Mouse (Mus musculus): Measurements from ENCODE around the gene Mms19. TPM values are rescaled to one million over a fixed set of nuclear protein-coding genes. Genes with fewer than 3 reads are reported as not detected.
A peak's percentile ranks its signal among the peaks of the same experiment; 100 is the strongest.

Gene Mms19
- polyA plus RNA-seq, 1 experiment = 57.0 TPM

DNA sequence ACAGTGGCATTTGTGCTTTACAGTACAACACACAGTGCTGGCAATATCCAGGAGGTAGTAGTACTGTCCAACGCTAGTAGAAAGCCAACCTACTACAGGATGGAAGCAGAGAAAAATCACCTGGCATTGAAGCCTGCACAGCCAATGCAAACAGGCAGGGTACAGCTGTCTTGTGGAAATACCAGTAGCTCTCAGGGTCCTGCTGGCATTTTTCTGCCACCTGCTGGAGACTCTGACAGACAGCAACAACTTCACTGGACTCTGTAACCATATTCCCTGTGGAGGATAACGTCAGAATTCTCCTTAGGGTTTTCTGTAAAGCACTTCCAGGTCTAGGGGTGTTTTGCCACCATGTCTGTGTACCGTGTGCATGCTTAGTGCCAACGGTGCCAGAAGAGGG, 28.7 kb downstream of the Mms19 start:
- Histone ChIP-seq H3K4me3 (replicated peaks; ENCODE audit: extremely low read depth, low read depth, low read length) (no peak overlapping the region), H3K4me1 (ENCODE audit: control insufficient read depth, insufficient read depth, low read length) (no peaks in the 10 kb centered on the region)
- no peak for TF ChIP-seq POLR2A (IDR thresholded peaks at IDR 0.05; ENCODE audit: borderline replicate concordance, extremely low read depth, low read depth, low read length)
- TF ChIP-seq CTCF (IDR thresholded peaks at IDR 0.05; ENCODE audit: insufficient read depth, low read length) = no peak
- 71% methylated on average over 4 of the region's 4 CpGs for WGBS
- no peak for DNase-seq

DNA sequence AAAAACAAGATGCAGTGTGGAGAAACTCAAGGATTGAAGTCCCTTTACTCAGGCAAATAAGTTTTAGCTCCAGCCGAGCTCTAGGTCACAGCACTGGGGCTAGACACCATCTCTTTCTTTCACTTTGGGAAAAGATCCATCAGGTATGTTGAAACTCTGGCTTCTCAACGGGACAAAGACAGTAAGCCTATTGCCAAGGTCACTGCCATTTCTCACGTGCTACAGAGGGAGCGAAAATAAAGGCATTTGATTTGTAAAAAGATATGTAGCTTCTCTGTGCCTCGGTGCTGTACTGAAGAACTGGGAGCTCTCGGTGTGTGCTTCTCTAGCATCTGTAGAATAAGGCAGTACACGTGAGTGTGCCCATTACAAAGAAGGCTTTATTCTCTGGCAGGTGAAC, 37.1 kb downstream of the Mms19 start:
- H3K4me3 ChIP-seq (replicated peaks; ENCODE audit: extremely low read depth, low read depth, low read length) = no peak overlapping the region
- no peak for DNase-seq
- no peak for TF ChIP-seq POLR2A (IDR thresholded peaks at IDR 0.05; ENCODE audit: borderline replicate concordance, extremely low read depth, low read depth, low read length)
- TF ChIP-seq CTCF (IDR thresholded peaks at IDR 0.05; ENCODE audit: insufficient read depth, low read length) = no peak
- no peaks in the 10 kb centered on the region for H3K4me1 ChIP-seq (ENCODE audit: control insufficient read depth, insufficient read depth, low read length)
- WGBS = 83% methylated on average over 7 of the region's 7 CpGs

DNA sequence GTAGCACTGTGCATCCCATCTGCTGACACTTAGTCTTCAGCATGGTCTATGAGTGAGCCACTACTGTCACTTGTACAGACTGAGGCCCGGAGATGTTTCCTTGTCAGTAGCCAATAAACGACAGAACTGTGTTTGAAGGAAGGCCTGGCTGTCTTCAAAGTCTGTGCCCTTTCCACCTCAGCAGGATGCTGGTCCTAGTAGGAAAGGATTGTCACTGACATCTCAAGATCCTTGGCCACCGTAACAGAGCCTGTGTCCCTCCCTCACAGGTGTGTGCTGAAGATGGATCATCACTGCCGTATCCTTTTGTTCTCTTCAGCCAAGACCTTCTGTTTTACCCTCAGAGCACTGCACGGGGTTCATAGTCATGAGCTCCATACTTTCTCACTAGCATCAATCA, 42.4 kb downstream of the Mms19 start:
- WGBS = 89% methylated on average over 5 of the region's 5 CpGs
- DNase-seq = no peak
- Histone ChIP-seq H3K4me1 (ENCODE audit: control insufficient read depth, insufficient read depth, low read length) (peaks cover 4% of the 10 kb centered on the region; the same call in 1 of the 2 replicates), H3K4me3 (replicated peaks; ENCODE audit: extremely low read depth, low read depth, low read length) (no peak overlapping the region)
- TF ChIP-seq POLR2A (IDR thresholded peaks at IDR 0.05; ENCODE audit: borderline replicate concordance, extremely low read depth, low read depth, low read length) = no peak
- no peak for TF ChIP-seq CTCF (IDR thresholded peaks at IDR 0.05; ENCODE audit: insufficient read depth, low read length)

DNA sequence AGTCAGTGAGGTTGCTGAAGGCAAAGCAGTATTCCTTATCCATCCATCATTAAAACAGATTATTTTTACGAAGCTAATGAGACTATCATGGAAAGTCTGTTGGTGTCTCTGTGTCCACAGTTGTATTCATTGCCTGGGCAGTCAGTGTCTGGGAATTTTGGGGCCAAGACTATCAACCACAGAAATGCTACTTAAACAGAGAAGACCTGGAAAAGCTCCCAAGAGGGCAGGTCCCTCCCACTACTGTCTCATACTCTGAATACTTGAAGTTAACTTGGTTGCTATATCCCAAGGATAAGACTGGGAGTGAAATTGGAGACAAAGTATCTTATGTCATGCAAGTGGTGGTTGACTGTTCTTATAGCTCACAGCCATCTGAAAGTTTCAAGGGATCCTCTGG, 45.0 kb downstream of the Mms19 start:
- Histone ChIP-seq H3K4me1 (ENCODE audit: control insufficient read depth, insufficient read depth, low read length) (peaks cover 4% of the 10 kb centered on the region; the same call in 1 of the 2 replicates), H3K4me3 (replicated peaks; ENCODE audit: extremely low read depth, low read depth, low read length) (no peak overlapping the region)
- TF ChIP-seq POLR2A (IDR thresholded peaks at IDR 0.05; ENCODE audit: borderline replicate concordance, extremely low read depth, low read depth, low read length) (no peak), CTCF (IDR thresholded peaks at IDR 0.05; ENCODE audit: insufficient read depth, low read length) (no peak)
- DNase-seq = no peak
- WGBS = 86% methylated on average over 1 of the region's 1 CpGs

DNA sequence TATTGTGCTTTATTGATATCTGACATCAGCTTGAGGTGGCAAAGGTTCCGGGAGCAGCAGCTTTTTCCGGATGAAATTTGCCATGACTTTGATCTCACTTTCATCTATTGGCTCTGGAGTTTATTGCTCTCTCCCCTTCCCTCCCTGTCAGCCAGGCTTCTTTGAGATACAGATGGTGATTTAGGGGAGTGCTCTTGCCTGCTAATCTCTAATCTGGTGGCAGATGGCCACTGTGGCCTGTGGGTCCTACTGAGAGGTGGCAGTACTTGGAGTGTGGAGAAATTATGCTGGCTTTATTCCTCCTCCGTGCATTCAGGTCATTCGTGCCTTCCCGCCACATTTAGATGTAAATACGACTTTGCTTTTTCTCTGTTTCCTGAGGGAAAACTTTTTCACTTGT, 46.8 kb downstream of the Mms19 start:
- Histone ChIP-seq H3K4me3 (replicated peaks; ENCODE audit: extremely low read depth, low read depth, low read length) (no peak overlapping the region), H3K4me1 (ENCODE audit: control insufficient read depth, insufficient read depth, low read length) (peaks cover 4% of the 10 kb centered on the region; the same call in 1 of the 2 replicates)
- no peak for DNase-seq
- no peak for TF ChIP-seq POLR2A (IDR thresholded peaks at IDR 0.05; ENCODE audit: borderline replicate concordance, extremely low read depth, low read depth, low read length)
- no peak for TF ChIP-seq CTCF (IDR thresholded peaks at IDR 0.05; ENCODE audit: insufficient read depth, low read length)
- WGBS = 15% methylated on average over 6 of the region's 6 CpGs

DNA sequence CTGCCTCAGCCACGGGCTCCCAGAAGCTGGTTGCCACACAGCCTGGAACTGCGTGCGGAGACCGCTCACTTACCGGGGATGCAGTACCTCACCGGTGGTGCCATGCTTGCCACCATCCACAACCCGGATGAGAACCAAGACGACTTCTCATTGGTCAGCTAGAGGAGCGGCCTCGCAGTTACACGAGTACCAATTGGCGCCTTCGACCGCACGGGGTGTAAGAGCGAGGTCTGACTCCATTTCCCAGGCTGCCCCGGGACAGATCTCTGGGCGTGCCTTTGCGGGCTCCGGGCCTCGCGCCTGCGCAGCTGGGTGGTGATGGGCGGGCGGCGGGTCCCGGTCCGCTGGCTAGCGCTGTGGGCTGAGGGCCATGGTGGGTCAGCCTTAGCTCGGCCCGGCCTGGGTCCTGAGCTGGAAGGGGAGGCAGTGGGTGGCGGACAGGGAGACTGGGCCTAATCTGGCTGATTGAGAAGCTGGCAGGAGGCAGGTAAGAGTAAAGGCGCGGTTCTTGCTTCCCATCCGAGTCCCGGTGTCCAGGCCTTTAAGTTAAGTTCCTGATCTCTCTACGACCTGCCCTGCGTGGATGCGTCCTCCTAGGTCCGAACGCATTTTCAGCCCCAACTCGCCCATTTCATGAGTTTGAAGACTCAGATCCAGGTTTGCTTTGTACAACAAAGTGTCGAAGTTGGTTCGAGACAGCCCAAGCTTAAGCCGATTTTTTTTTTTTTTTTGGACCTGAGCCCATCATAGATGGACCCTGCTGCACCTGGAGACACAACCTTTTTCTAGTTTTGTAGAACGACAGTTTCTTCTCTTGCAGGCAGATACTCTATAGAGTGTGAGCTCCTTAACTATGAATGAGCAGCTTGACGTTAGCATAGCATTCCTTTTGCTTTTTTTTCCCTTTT, 47.5 kb downstream of the Mms19 start, which contains the start of the genes Exosc1 and Zdhhc16:
Gene Exosc1 (minus strand): TSS at position 245 of the 908 bp plus-strand sequence.
Gene Zdhhc16 (plus strand): TSS at position 302 of the 908 bp plus-strand sequence.
- WGBS = under 1% methylated on average over 47 of the region's 47 CpGs

DNA sequence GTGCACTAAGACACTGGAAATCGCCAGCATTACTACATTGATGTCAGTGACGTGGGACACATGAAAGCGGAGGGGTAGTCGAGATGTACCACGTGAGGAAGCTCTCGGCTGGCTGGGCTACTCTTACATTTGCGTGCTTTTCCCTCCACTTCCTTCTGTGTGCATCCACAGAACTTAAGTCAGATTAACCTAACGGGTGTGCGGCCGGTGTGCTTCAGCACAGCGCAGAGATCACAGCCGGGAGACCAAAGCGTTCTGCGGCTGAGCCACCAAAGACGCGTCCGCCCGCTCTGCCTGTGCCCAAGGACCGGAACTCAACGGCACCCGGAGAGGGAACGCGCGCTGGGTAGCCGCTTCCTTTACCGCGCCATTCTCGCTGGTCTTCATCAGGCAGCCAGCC, 48.3 kb downstream of the Mms19 start:
- H3K4me3 ChIP-seq (replicated peaks; ENCODE audit: extremely low read depth, low read depth, low read length) = peak overlapping the region; percentile 85
- H3K4me1 ChIP-seq (ENCODE audit: control insufficient read depth, insufficient read depth, low read length) = peaks cover 4% of the 10 kb centered on the region; the same call in 1 of the 2 replicates
- TF ChIP-seq POLR2A (IDR thresholded peaks at IDR 0.05; ENCODE audit: borderline replicate concordance, extremely low read depth, low read depth, low read length) (no peak), CTCF (IDR thresholded peaks at IDR 0.05; ENCODE audit: insufficient read depth, low read length) (no peak)
- WGBS = under 1% methylated on average over 28 of the region's 28 CpGs
- no peak for DNase-seq

More for the DNA sequence above, 47.5 kb downstream of the Mms19 start, which contains the start of the genes Exosc1 and Zdhhc16:
- TF ChIP-seq POLR2A (IDR thresholded peaks at IDR 0.05; ENCODE audit: borderline replicate concordance, extremely low read depth, low read depth, low read length) (peak; percentile 70; the same call in 1 of the 2 replicates), CTCF (IDR thresholded peaks at IDR 0.05; ENCODE audit: insufficient read depth, low read length) (no peak)
- H3K4me3 ChIP-seq (replicated peaks; ENCODE audit: extremely low read depth, low read depth, low read length) = peak within 1 kb of the TSS; percentile 88
- DNase-seq = peak; percentile 97
- H3K4me1 ChIP-seq (ENCODE audit: control insufficient read depth, insufficient read depth, low read length) = peaks cover 4% of the 10 kb centered on the region; the same call in 1 of the 2 replicates

DNA sequence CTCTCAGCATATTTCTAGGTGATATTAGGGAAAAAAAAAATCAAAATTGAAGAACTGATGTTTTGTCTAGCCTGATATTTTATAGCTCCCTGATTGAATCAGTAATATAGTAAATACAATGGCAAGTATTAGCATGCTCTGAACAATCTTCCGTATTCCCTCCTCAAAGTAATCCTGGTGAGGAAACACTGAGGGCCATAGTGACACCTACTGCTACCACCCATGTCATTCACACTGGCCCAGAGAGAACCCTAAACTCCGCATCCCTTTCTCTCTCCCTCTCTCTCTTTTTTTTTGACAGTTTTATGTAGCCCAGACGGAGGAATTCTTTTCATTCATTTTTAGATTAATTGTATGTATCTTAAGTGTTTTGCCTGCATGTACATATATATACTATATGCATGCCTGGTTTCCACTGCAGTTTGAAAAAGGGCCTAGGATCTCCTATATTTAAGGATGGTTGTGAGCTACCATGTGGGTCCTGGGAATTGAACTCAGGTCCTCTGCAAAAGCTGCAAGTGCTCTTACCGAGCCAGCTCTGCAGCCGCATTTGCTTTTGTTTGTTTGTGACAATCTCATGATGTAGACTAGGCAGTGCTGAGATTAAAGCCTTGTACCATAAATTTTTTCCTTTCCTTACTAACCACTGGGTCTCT, 60.4 kb downstream of the Mms19 start:
- no peak for DNase-seq
- Histone ChIP-seq H3K4me1 (ENCODE audit: control insufficient read depth, insufficient read depth, low read length) (no peaks in the 10 kb centered on the region), H3K4me3 (replicated peaks; ENCODE audit: extremely low read depth, low read depth, low read length) (no peak overlapping the region)
- TF ChIP-seq POLR2A (IDR thresholded peaks at IDR 0.05; ENCODE audit: borderline replicate concordance, extremely low read depth, low read depth, low read length) = no peak
- TF ChIP-seq CTCF (IDR thresholded peaks at IDR 0.05; ENCODE audit: insufficient read depth, low read length) = no peak
- 82% methylated on average over 5 of the region's 5 CpGs for WGBS

DNA sequence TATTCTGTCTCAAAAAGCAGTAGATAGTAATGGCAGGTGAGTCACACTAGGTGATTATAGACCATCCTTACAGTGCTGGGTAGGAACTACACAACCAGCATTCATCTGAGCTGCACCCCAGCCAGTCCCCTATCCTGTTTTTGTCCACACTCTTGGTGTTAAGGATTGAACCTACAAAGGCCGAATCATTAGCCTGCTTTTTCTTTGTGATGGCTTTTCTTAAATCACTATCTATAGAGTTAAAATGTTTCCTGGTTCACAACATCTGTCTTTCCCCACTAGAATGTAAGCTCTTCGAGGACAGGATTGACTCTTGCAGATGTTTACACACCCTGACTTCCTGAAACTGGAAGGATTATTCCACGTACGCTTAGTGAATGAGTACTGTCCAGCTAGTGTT, 61.5 kb downstream of the Mms19 start:
- Histone ChIP-seq H3K4me1 (ENCODE audit: control insufficient read depth, insufficient read depth, low read length) (no peaks in the 10 kb centered on the region), H3K4me3 (replicated peaks; ENCODE audit: extremely low read depth, low read depth, low read length) (no peak overlapping the region)
- WGBS = 49% methylated on average over 4 of the region's 4 CpGs
- no peak for TF ChIP-seq POLR2A (IDR thresholded peaks at IDR 0.05; ENCODE audit: borderline replicate concordance, extremely low read depth, low read depth, low read length)
- no peak for TF ChIP-seq CTCF (IDR thresholded peaks at IDR 0.05; ENCODE audit: insufficient read depth, low read length)
- no peak for DNase-seq

All from lung, adult 2 months (tissue).